Mouse (Mus musculus): ENCODE data around the gene Ankrd13b.

Gene Ankrd13b

GRCm38 (mm10) chr11:77462283-77463100 is 27.0 kb downstream of the Ankrd13b start, which contains the start of gene Coro6:
Gene Coro6 (plus strand): TSS chr11:77462411.
- peak; percentile 67 to 70 for DNase-seq (ENCODE audit: low spot score in 2 of 2)

GRCm38 (mm10) chr11:77461856-77462255 is 27.6 kb downstream of the Ankrd13b start:
- no peak for DNase-seq (ENCODE audit: low spot score in 2 of 2)

GRCm38 (mm10) chr11:77456866-77457265 is 32.6 kb downstream of the Ankrd13b start:
- no peak for DNase-seq (ENCODE audit: low spot score in 2 of 2)

- no peak for DNase-seq (ENCODE audit: low spot score in 2 of 2)
Observed at GRCm38 (mm10) chr11:77455770-77456510, 33.5 kb downstream of the Ankrd13b start.

GRCm38 (mm10) chr11:77453388-77453787 is 36.1 kb downstream of the Ankrd13b start:
- DNase-seq (ENCODE audit: low spot score in 2 of 2) = no peak

GRCm38 (mm10) chr11:77451670-77452069 is 37.8 kb downstream of the Ankrd13b start:
- DNase-seq (ENCODE audit: low spot score in 2 of 2) = no peak

GRCm38 (mm10) chr11:77449224-77449623 is 40.3 kb downstream of the Ankrd13b start:
- no peak for DNase-seq (ENCODE audit: low spot score in 2 of 2)

GRCm38 (mm10) chr11:77446628-77447041 is 42.8 kb downstream of the Ankrd13b start:
- peak; percentile 49 to 58 for DNase-seq (ENCODE audit: low spot score in 2 of 2)

- peak in 1 of 2 experiments; percentile 59 for DNase-seq (ENCODE audit: low spot score in 2 of 2)
Observed at GRCm38 (mm10) chr11:77444939-77445338, 44.5 kb downstream of the Ankrd13b start.

- DNase-seq (ENCODE audit: low spot score in 2 of 2) = peak in 1 of 2 experiments; percentile 48
Observed at GRCm38 (mm10) chr11:77442186-77443170, 47.0 kb downstream of the Ankrd13b start.

GRCm38 (mm10) chr11:77441020-77441419 is 48.5 kb downstream of the Ankrd13b start:
- DNase-seq (ENCODE audit: low spot score in 2 of 2) = no peak

GRCm38 (mm10) chr11:77440081-77440480 is 49.4 kb downstream of the Ankrd13b start:
- DNase-seq (ENCODE audit: low spot score in 2 of 2) = no peak

- DNase-seq (ENCODE audit: low spot score in 2 of 2) = no peak
Observed at GRCm38 (mm10) chr11:77437026-77437425, 52.5 kb downstream of the Ankrd13b start.

- peak in 1 of 2 experiments; percentile 31 for DNase-seq (ENCODE audit: low spot score in 2 of 2)
Observed at GRCm38 (mm10) chr11:77428446-77428845, 61.0 kb downstream of the Ankrd13b start.

GRCm38 (mm10) chr11:77423175-77423859 is 66.2 kb downstream of the Ankrd13b start:
- DNase-seq (ENCODE audit: low spot score in 2 of 2) = no peak
